Mouse (Mus musculus) cerebellum, adult 2 months (tissue): Measurements from ENCODE around the gene Yaf2.

Experiments
- CTCF ChIP-seq: fragments of 200-500 bp; IDR thresholded peaks from 2 replicates; pipeline ENCODE4 v1.5.1; 2011; ENCODE audit warnings: low read depth, mild to moderate bottlenecking, control low read depth, low read length, moderate library complexity, borderline replicate concordance; ENCODE audit not compliant: insufficient read depth
- POLR2A ChIP-seq: fragments of 200-500 bp; IDR thresholded peaks from 2 replicates; pipeline ENCODE4 v1.6.1; 2011; ENCODE audit warnings: low read length, control low read depth, borderline replicate concordance; ENCODE audit not compliant: insufficient read depth

GRCm38 (mm10) chr15:93340630-93341379, 4.1 kb upstream of the Yaf2 start:
- TF ChIP-seq POLR2A (no peak), CTCF (no peak)
